Mouse (Mus musculus): ENCODE results near the gene Tgfb2.

DNA sequence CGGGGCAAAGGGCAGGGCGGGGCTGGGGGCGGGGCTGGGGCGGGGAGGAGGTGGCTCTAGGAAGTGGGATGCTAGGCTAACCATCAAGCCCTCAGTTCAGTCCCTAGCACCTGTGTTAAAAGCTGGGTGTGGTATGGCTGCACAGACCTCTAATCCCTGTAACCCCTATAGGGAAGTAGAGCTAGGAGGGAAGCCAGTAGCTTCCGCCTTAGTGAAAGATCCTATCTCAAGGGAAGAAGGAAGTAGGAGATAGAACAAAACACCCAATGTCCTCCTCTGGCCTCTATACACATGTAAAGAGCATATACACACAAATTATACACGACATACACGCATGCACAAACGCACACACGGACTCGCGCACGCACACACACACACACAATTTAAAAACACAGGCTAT, 28.2 kb downstream of the Tgfb2 start:
- no peak for TF ChIP-seq CTCF (conservative IDR thresholded peaks at IDR 0.05; ENCODE audit: low read length)
- TF ChIP-seq POU5F1 (IDR thresholded peaks at IDR 0.05; ENCODE audit: borderline replicate concordance, low read length) = no peak
- TF ChIP-seq NANOG (IDR thresholded peaks at IDR 0.05; ENCODE audit: borderline replicate concordance, low read length) = no peak
